Mouse (Mus musculus) forebrain, embryonic 14.5 days (tissue): ENCODE measurements around the gene 2610021A01Rik. TPM values are rescaled to one million over a fixed set of nuclear protein-coding genes. Genes with fewer than 3 reads are reported as not detected.
A peak's percentile ranks its signal among the peaks of the same experiment; 100 is the strongest.
"Not testable (repeated sequence)": the region's sequence is repeated elsewhere in the genome, so short reads cannot be mapped to it uniquely, and the experiment has no call there.

Experiments
- ATAC-seq: fragments of 200-750 bp; cut with Nextera tagmentation; 2 replicates; pipeline ENCODE4 v1.8.0; 2017; ENCODE audit warnings: mild to moderate bottlenecking, moderate library complexity
- DNase-seq: peaks from one replicate; pipeline ENCODE4 v3.0.0-alpha.2; 2015; ENCODE audit warnings: low spot score
- H3K27ac ChIP-seq: fragments of 300-500 bp; sonication (generic); 2 replicates; pipeline ENCODE4 v1.5.1; 2014; ENCODE audit warnings: low read depth, mild to moderate bottlenecking, control low read depth, low read length, moderate library complexity
- H3K27me3 ChIP-seq: fragments of 300-500 bp; sonication (generic); replicated peaks from 2 replicates; pipeline ENCODE4 v1.6.1; 2014; ENCODE audit warnings: low read length, control low read depth, mixed read lengths; ENCODE audit not compliant: control insufficient read depth, insufficient read depth
- H3K36me3 ChIP-seq: fragments of 300-500 bp; sonication (generic); 2 replicates; pipeline ENCODE4 v1.6.1; 2014; ENCODE audit warnings: low read length, control low read depth; ENCODE audit not compliant: control insufficient read depth, insufficient read depth
- H3K4me1 ChIP-seq: fragments of 300-500 bp; sonication (generic); 2 replicates; pipeline ENCODE4 v1.6.1; 2014; ENCODE audit warnings: antibody characterized with exemption, low read length, control low read depth; ENCODE audit not compliant: control insufficient read depth, insufficient read depth
- H3K4me2 ChIP-seq: fragments of 300-500 bp; sonication (generic); 2 replicates; pipeline ENCODE4 v1.6.1; 2014; ENCODE audit warnings: mild to moderate bottlenecking, control low read depth, low read length
- H3K4me3 ChIP-seq: fragments of 300-500 bp; sonication (generic); 2 replicates; pipeline ENCODE4 v1.5.1; 2014; ENCODE audit warnings: low read depth, low read length, control low read depth
- H3K9ac ChIP-seq: fragments of 300-500 bp; sonication (generic); 2 replicates; pipeline ENCODE4 v1.6.1; 2014; ENCODE audit warnings: mild to moderate bottlenecking, low read length, control low read depth, moderate library complexity
- H3K9me3 ChIP-seq: fragments of 300-500 bp; sonication (generic); replicated peaks from 2 replicates; pipeline ENCODE4 v1.6.1; 2016; ENCODE audit warnings: low read length, control low read depth, mixed read lengths; ENCODE audit not compliant: control insufficient read depth
- WGBS: fragments of 180-500 bp; shearing (Covaris S2); extraction: QIAGEN DNeasy Blood & Tissue Kit; methylation state at CpG from one replicate; pipeline ENCODE4 v1.1.7; 2014; 5-methylcytosine and 5-hydroxymethylcytosine counted together
- polyA plus RNA-seq: library from polyadenylated mRNA; unstranded; fragments of >200 nt; fragmentation: Nextera tagmentation; extraction: Ambion mirVana; gene quantifications from 2 replicates; pipeline ENCODE4 v1.2.1, GENCODE M21; 2014

2610021A01Rik gene
- polyA plus RNA-seq = 18.5 and 22.9 TPM in 2 replicates

- Histone ChIP-seq H3K27ac (no peak within 1 kb of the TSS; the same call in 1 of the 2 replicates), H3K9me3 (no peaks in the 10 kb centered on the region), H3K4me1 (no peaks in the 10 kb centered on the region; the same call in 1 of the 2 replicates), H3K27me3 (no peaks in the 10 kb centered on the region), H3K4me2 (peak within 1 kb of the TSS; percentile 59), H3K9ac (peak within 1 kb of the TSS; percentile 68), H3K4me3 (peak within 1 kb of the TSS; percentile 59), H3K36me3 (no peaks in the 10 kb centered on the region)
- WGBS = under 1% methylated on average over 41 of the region's 41 CpGs
- ATAC-seq = peak; percentile 99
- DNase-seq = peak; percentile 98
Observed at GRCm38 (mm10) chr7:41599034-41599813, at the start of gene 2610021A01Rik. Gene 2610021A01Rik (plus strand): TSS chr7:41599230.

GRCm38 (mm10) chr7:41560681-41561080, 38.3 kb upstream of the 2610021A01Rik start:
- no peak for ATAC-seq
- Histone ChIP-seq H3K36me3 (no peaks in the 10 kb centered on the region), H3K27ac (no peak overlapping the region), H3K9me3 (0 out of 2 replicates have a peak, but pooled peaks cover 2% of the 10 kb centered on the region), H3K4me1 (no peaks in the 10 kb centered on the region), H3K9ac (no peak overlapping the region), H3K4me3 (no peak overlapping the region), H3K27me3 (no peaks in the 10 kb centered on the region), H3K4me2 (no peak overlapping the region)
- DNase-seq = no peak
- WGBS = 74% methylated on average over 8 of the region's 8 CpGs

GRCm38 (mm10) chr7:41573562-41573961, 25.5 kb upstream of the 2610021A01Rik start, which contains the start of gene Gm6871:
Gene Gm6871 (minus strand): TSS chr7:41573662.
- not testable (repeated sequence) for ATAC-seq, H3K4me2 ChIP-seq, H3K27ac ChIP-seq, H3K36me3 ChIP-seq, H3K9me3 ChIP-seq, H3K4me3 ChIP-seq, H3K4me1 ChIP-seq, H3K9ac ChIP-seq, H3K27me3 ChIP-seq, DNase-seq
- WGBS = 83% methylated on average over 6 of the region's 6 CpGs

- Histone ChIP-seq H3K9ac (no peak overlapping the region), H3K27me3 (no peaks in the 10 kb centered on the region), H3K27ac (no peak overlapping the region), H3K9me3 (no peaks in the 10 kb centered on the region), H3K4me1 (no peaks in the 10 kb centered on the region), H3K4me3 (no peak overlapping the region), H3K36me3 (no peaks in the 10 kb centered on the region), H3K4me2 (no peak overlapping the region)
- DNase-seq (no peak), ATAC-seq (no peak)
- 96% methylated on average over 2 of the region's 2 CpGs for WGBS
Observed at GRCm38 (mm10) chr7:41577956-41578355, 21.1 kb upstream of the 2610021A01Rik start.

- Histone ChIP-seq H3K9ac (no peak overlapping the region), H3K27me3 (no peaks in the 10 kb centered on the region), H3K4me1 (no peaks in the 10 kb centered on the region), H3K27ac (no peak overlapping the region), H3K4me2 (no peak overlapping the region), H3K4me3 (no peak overlapping the region), H3K36me3 (no peaks in the 10 kb centered on the region), H3K9me3 (0 out of 2 replicates have a peak, but pooled peaks cover 5% of the 10 kb centered on the region)
- ATAC-seq (no peak), DNase-seq (no peak)
Observed at GRCm38 (mm10) chr7:41582028-41582427, 17.0 kb upstream of the 2610021A01Rik start.

GRCm38 (mm10) chr7:41587831-41588230, 11.2 kb upstream of the 2610021A01Rik start:
- not testable (repeated sequence) for H3K27ac ChIP-seq, ATAC-seq, H3K9me3 ChIP-seq, H3K4me3 ChIP-seq, H3K36me3 ChIP-seq, H3K9ac ChIP-seq, H3K4me2 ChIP-seq, H3K4me1 ChIP-seq, DNase-seq, H3K27me3 ChIP-seq

GRCm38 (mm10) chr7:41598615-41599014, 415 bp upstream of the 2610021A01Rik start:
- WGBS = 41% methylated on average over 5 of the region's 5 CpGs
- H3K9ac ChIP-seq = peak overlapping the region; percentile 48; the same call in 1 of the 2 replicates
- no peaks in the 10 kb centered on the region; the same call in 1 of the 2 replicates for H3K4me1 ChIP-seq
- no peak overlapping the region for H3K27ac ChIP-seq
- ATAC-seq (peak; percentile 41), DNase-seq (no peak)
- peak overlapping the region; percentile 59 for H3K4me2 ChIP-seq
- peak overlapping the region; percentile 59 for H3K4me3 ChIP-seq
- no peaks in the 10 kb centered on the region for H3K36me3 ChIP-seq
- no peaks in the 10 kb centered on the region for H3K27me3 ChIP-seq
- H3K9me3 ChIP-seq = no peaks in the 10 kb centered on the region

GRCm38 (mm10) chr7:41599932-41600548, 1.0 kb downstream of the 2610021A01Rik start:
- Histone ChIP-seq H3K36me3 (no peaks in the 10 kb centered on the region), H3K27me3 (no peaks in the 10 kb centered on the region), H3K4me2 (peak overlapping the region; percentile 59), H3K4me1 (no peaks in the 10 kb centered on the region; the same call in 1 of the 2 replicates), H3K27ac (no peak overlapping the region), H3K9ac (peak overlapping the region; percentile 68; the same call in 1 of the 2 replicates), H3K9me3 (no peaks in the 10 kb centered on the region), H3K4me3 (peak overlapping the region; percentile 59)
- DNase-seq (peak; percentile 0), ATAC-seq (no peak)
- WGBS = 18% methylated on average over 3 of the region's 3 CpGs

- DNase-seq (no peak), ATAC-seq (no peak)
- Histone ChIP-seq H3K9ac (no peak overlapping the region), H3K27me3 (no peaks in the 10 kb centered on the region), H3K9me3 (no peaks in the 10 kb centered on the region), H3K27ac (no peak overlapping the region), H3K36me3 (peaks cover 36% of the 10 kb centered on the region), H3K4me1 (no peaks in the 10 kb centered on the region), H3K4me2 (no peak overlapping the region), H3K4me3 (no peak overlapping the region)
- WGBS = 93% methylated on average over 3 of the region's 3 CpGs
Observed at GRCm38 (mm10) chr7:41611654-41612053, 12.6 kb downstream of the 2610021A01Rik start.
